Mouse (Mus musculus) cerebellum, adult 2 months (tissue): ENCODE measurements around the gene Zfand6. TPM values are rescaled to one million over a fixed set of nuclear protein-coding genes. Genes with fewer than 3 reads are reported as not detected.
A peak's percentile ranks its signal among the peaks of the same experiment; 100 is the strongest.

Source experiments
- DNase-seq, 2 experiments: peaks; one replicate each; pipeline ENCODE4 v3.0.0; 2021
- H3K27ac ChIP-seq: fragments of 200-500 bp; 2 replicates; pipeline ENCODE4 v1.5.1; 2012; ENCODE audit warnings: low read length, control low read depth, inconsistent platforms; ENCODE audit not compliant: insufficient read depth
- H3K27me3 ChIP-seq: fragments of 200-500 bp; 2 replicates; pipeline ENCODE4 v1.6.1; 2012; ENCODE audit warnings: inconsistent platforms, mild to moderate bottlenecking, low read length, moderate library complexity; ENCODE audit not compliant: control insufficient read depth, insufficient read depth
- H3K4me1 ChIP-seq: fragments of 200-500 bp; 2 replicates; pipeline ENCODE4 v1.6.1; 2011; ENCODE audit warnings: low read length; ENCODE audit not compliant: control insufficient read depth, insufficient read depth
- H3K4me3 ChIP-seq: fragments of 200-500 bp; replicated peaks from 2 replicates; pipeline ENCODE3; 2011; ENCODE audit warnings: mild to moderate bottlenecking, low read depth, low read length, control low read depth; ENCODE audit not compliant: insufficient read depth
- CTCF ChIP-seq: fragments of 200-500 bp; IDR thresholded peaks from 2 replicates; pipeline ENCODE4 v1.5.1; 2011; ENCODE audit warnings: low read depth, mild to moderate bottlenecking, control low read depth, low read length, moderate library complexity, borderline replicate concordance; ENCODE audit not compliant: insufficient read depth
- POLR2A ChIP-seq: fragments of 200-500 bp; IDR thresholded peaks from 2 replicates; pipeline ENCODE4 v1.6.1; 2011; ENCODE audit warnings: low read length, control low read depth, borderline replicate concordance; ENCODE audit not compliant: insufficient read depth
- WGBS: fragments of 180-500 bp; shearing (Covaris S2); methylation state at CpG from one replicate; pipeline ENCODE4 v1.1.7; 2018; 5-methylcytosine and 5-hydroxymethylcytosine counted together
- polyA plus RNA-seq: library from polyadenylated mRNA; depleted of rRNA; stranded (reverse); fragments of >200 nt; gene quantifications from 2 replicates; pipeline ENCODE4 v1.2.3, GENCODE M21; 2012

The Zfand6 gene
- polyA plus RNA-seq, 1 experiment = 88.9 TPM

DNA sequence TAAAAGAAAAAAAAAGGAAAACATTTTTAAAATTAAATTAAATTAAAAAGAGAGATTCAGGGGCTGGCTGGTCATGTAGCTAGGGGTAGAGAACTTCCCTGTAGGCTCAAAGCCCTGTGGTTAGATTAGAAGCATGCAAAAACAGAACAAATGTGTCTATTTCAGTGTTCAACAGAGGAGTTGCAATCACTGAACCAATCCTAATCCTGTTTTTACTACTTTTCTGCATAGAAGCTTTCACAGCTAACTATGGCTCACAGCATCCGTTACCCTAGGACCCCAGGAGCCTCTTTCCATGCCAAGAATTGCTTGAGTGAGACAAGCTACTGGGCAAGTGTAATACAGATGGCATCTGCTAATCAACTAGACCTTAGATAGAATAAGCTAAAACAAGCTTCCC lies 16.7 kb downstream of the Zfand6 start:
- 2% methylated on average over 1 of the region's 1 CpGs for WGBS
- Histone ChIP-seq H3K4me1 (peaks cover 5% of the 10 kb centered on the region; the same call in 1 of the 2 replicates), H3K27me3 (no peaks in the 10 kb centered on the region), H3K4me3 (no peak overlapping the region), H3K27ac (no peak overlapping the region)
- TF ChIP-seq CTCF (no peak), POLR2A (no peak)
- peak in 1 of 2 experiments; percentile 62 for DNase-seq

GRCm38 (mm10) chr7:84669554-84670152 lies 20.1 kb downstream of the Zfand6 start:
- DNase-seq = no peak
- H3K27me3 ChIP-seq = no peaks in the 10 kb centered on the region
- no peak overlapping the region for H3K27ac ChIP-seq
- no peak overlapping the region for H3K4me3 ChIP-seq
- H3K4me1 ChIP-seq = peaks cover 6% of the 10 kb centered on the region; the same call in 1 of the 2 replicates
- TF ChIP-seq POLR2A (no peak), CTCF (no peak)
- WGBS = 87% methylated on average over 1 of the region's 1 CpGs

- WGBS = 9% methylated on average over 5 of the region's 5 CpGs
- Histone ChIP-seq H3K27me3 (no peaks in the 10 kb centered on the region), H3K4me1 (peaks cover 6% of the 10 kb centered on the region; the same call in 1 of the 2 replicates), H3K4me3 (no peak overlapping the region), H3K27ac (no peak overlapping the region)
- TF ChIP-seq POLR2A (no peak), CTCF (no peak)
- DNase-seq = peak; percentile 43 to 77
Observed at GRCm38 (mm10) chr7:84667946-84668345, 21.8 kb downstream of the Zfand6 start.

DNA sequence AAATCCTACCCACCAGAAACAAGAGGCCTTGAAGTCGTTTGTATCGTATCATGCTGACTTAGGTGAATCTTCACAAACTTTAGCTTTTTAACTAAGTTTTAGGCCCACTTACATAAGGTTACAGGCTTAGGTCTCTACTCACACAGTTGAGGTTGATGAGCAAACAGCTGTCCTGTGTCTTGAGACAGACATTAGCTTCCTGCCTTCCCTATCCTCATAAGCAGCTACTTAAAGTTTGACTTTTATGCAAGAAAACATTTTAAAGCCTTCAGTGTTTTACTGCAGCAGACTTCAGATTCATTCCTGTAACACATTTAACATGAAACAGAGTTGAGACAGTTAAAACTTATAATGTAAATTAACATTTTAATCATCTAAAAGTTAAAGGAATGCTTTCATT lies 37.0 kb downstream of the Zfand6 start:
- no peak overlapping the region for H3K4me3 ChIP-seq
- 85% methylated on average over 2 of the region's 2 CpGs for WGBS
- H3K27ac ChIP-seq = no peak overlapping the region
- TF ChIP-seq CTCF = no peak
- TF ChIP-seq POLR2A = no peak
- no peaks in the 10 kb centered on the region for H3K27me3 ChIP-seq
- no peak for DNase-seq
- H3K4me1 ChIP-seq = no peaks in the 10 kb centered on the region

DNA sequence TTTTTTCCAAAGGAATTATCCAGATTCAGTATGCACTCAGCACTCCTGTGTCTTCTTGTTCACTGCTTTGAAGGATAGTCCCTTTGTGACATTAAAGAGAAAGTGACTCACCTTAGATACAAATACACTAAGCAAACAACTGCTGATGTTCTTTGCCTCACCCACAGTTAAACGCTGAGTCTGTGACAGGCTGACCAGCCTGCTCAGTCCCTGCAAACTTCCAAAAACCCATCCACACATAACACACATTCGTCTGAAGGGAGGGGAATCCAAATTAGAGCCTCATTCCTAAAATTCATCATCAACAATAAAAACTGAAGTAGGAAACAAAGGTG lies 37.8 kb downstream of the Zfand6 start:
- no peak overlapping the region for H3K4me3 ChIP-seq
- no peak overlapping the region for H3K27ac ChIP-seq
- TF ChIP-seq POLR2A = no peak
- TF ChIP-seq CTCF = no peak
- 74% methylated on average over 2 of the region's 2 CpGs for WGBS
- DNase-seq = no peak
- no peaks in the 10 kb centered on the region for H3K27me3 ChIP-seq
- H3K4me1 ChIP-seq = no peaks in the 10 kb centered on the region

- no peaks in the 10 kb centered on the region for H3K27me3 ChIP-seq
- no peaks in the 10 kb centered on the region for H3K4me1 ChIP-seq
- H3K4me3 ChIP-seq = no peak overlapping the region
- no peak for DNase-seq
- TF ChIP-seq POLR2A (no peak), CTCF (no peak)
- 93% methylated on average over 4 of the region's 4 CpGs for WGBS
- H3K27ac ChIP-seq = no peak overlapping the region
Observed at GRCm38 (mm10) chr7:84651303-84651986, 38.3 kb downstream of the Zfand6 start.

DNA sequence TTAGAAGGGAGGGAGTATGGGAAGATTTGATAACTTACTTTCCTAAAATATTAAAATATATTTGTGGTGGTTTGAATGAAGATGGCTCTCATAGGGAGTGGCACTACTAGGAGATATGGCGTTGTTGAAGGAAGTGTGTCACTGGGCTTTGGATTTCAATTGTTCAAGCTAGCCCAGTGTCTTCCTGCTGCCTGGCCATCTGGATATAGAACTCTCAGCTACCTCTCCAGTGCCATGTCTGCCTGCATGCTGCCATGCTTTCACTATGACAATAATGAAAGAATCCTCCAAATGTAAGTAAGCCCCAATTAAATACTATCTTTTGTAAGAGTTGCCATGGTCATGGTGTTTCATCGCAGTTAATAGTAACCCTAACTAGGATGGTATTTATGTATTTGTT lies 40.7 kb downstream of the Zfand6 start:
- DNase-seq = peak in 1 of 2 experiments; percentile 58
- no peak for TF ChIP-seq CTCF
- no peak for TF ChIP-seq POLR2A
- no peak overlapping the region for H3K27ac ChIP-seq

GRCm38 (mm10) chr7:84646256-84646655 lies 43.5 kb downstream of the Zfand6 start:
- H3K4me1 ChIP-seq = no peaks in the 10 kb centered on the region
- DNase-seq = no peak
- no peak overlapping the region for H3K4me3 ChIP-seq
- H3K27me3 ChIP-seq = no peaks in the 10 kb centered on the region
- TF ChIP-seq CTCF = no peak
- no peak for TF ChIP-seq POLR2A
- H3K27ac ChIP-seq = no peak overlapping the region
- whole genome bisulfite sequencing = 78% methylated on average over 1 of the region's 1 CpGs

More for the DNA sequence above, 40.7 kb downstream of the Zfand6 start:
- Histone ChIP-seq H3K27me3 (no peaks in the 10 kb centered on the region), H3K4me1 (no peaks in the 10 kb centered on the region), H3K4me3 (no peak overlapping the region)
- 42% methylated on average over 2 of the region's 2 CpGs for WGBS
